12 mouse cellular contexts compared by ENCODE assay signal in genomic region chr5:20582995-20583435, GRCm38 (mm10).
A peak's percentile ranks its signal among the peaks of the same experiment; 100 is the strongest.
DNase-seq lines count a peak whose midpoint lies in the region; ATAC-seq and TF ChIP-seq lines count a peak whose summit lies in the region.
"Had no signal": no experiment of that assay in that cellular context is flagged by ENCODE, and none has a peak within 500 bp of the region (broad histone marks: within the 10 kb centered on the region; RNA-seq: fewer than 3 reads in every experiment).

No protein-coding gene starts in this region.

- no peak overlapping the region for H3K27ac ChIP-seq in heart, embryonic 11.5 days (ENCODE audit: low read depth, low read length)
- H3K27ac ChIP-seq in hindbrain, embryonic 14.5 days: peak overlapping the region; percentile 70
- H3K27ac ChIP-seq in midbrain, embryonic 14.5 days (replicated peaks; ENCODE audit: low read depth, low read length): peak overlapping the region; percentile 60
- H3K27ac ChIP-seq: limb, embryonic 13.5 days had no signal

- H3K27me3 ChIP-seq in heart, embryonic 11.5 days (ENCODE audit: control insufficient read depth, insufficient read depth, low read length): no peaks in the 10 kb centered on the region
- no peaks in the 10 kb centered on the region for H3K27me3 ChIP-seq in hindbrain, embryonic 14.5 days (ENCODE audit: control insufficient read depth, insufficient read depth, low read length)
- no peaks in the 10 kb centered on the region for H3K27me3 ChIP-seq in midbrain, embryonic 14.5 days (ENCODE audit: control insufficient read depth, insufficient read depth, low read length)
- H3K27me3 ChIP-seq: limb, embryonic 13.5 days had no signal

- peak overlapping the region; percentile 22; the same call in 1 of the 2 replicates for H3K4me2 ChIP-seq in heart, embryonic 11.5 days
- peak overlapping the region; percentile 23 for H3K4me2 ChIP-seq in hindbrain, embryonic 14.5 days (replicated peaks)
- H3K4me2 ChIP-seq in midbrain, embryonic 14.5 days (ENCODE audit: low read length): peak overlapping the region; percentile 21; the same call in 1 of the 2 replicates
- H3K4me2 ChIP-seq: limb, embryonic 13.5 days had no signal

- 26% methylated on average over 10 of the region's 10 CpGs for WGBS in heart, embryonic 11.5 days (ENCODE audit: insufficient replicate concordance)
- WGBS in hindbrain, embryonic 14.5 days: 28% methylated on average over 10 of the region's 10 CpGs
- 28% methylated on average over 10 of the region's 10 CpGs for WGBS in midbrain, embryonic 14.5 days

- no peaks in the 10 kb centered on the region for H3K9me3 ChIP-seq in heart, embryonic 11.5 days (replicated peaks; ENCODE audit: control insufficient read depth, low read length)
- no peaks in the 10 kb centered on the region for H3K9me3 ChIP-seq in hindbrain, embryonic 14.5 days (ENCODE audit: control insufficient read depth, low read length)
- H3K9me3 ChIP-seq in midbrain, embryonic 14.5 days (ENCODE audit: control insufficient read depth, low read length): no peaks in the 10 kb centered on the region
- H3K9me3 ChIP-seq: limb, embryonic 13.5 days had no signal

- H3K36me3 ChIP-seq in heart, embryonic 11.5 days (ENCODE audit: control insufficient read depth, insufficient read depth, low read length): no peaks in the 10 kb centered on the region
- no peaks in the 10 kb centered on the region for H3K36me3 ChIP-seq in hindbrain, embryonic 14.5 days (replicated peaks; ENCODE audit: control insufficient read depth, insufficient read depth)
- H3K36me3 ChIP-seq in midbrain, embryonic 14.5 days (ENCODE audit: control insufficient read depth, insufficient read depth, low read length): no peaks in the 10 kb centered on the region
- H3K36me3 ChIP-seq: limb, embryonic 13.5 days had no signal

- DNase-seq in heart, postnatal 25 days (ENCODE audit: low spot score): no peak
- peak; percentile 81 for DNase-seq in brain, embryonic 14.5 days (ENCODE audit: low read depth)
- DNase-seq in hindbrain, embryonic 14.5 days (ENCODE audit: low spot score): peak; percentile 61
- peak; percentile 68 for DNase-seq in midbrain, embryonic 14.5 days
- DNase-seq in lung, postnatal 14 days: no peak
- no peak for DNase-seq in cerebellum, adult 18-20 months
- DNase-seq: kidney, adult 2 months; lung, postnatal 4 days; thymus, adult 18-20 months had no signal

- no peak overlapping the region for H3K4me3 ChIP-seq in heart, embryonic 11.5 days (ENCODE audit: low read depth, low read length)
- H3K4me3 ChIP-seq in hindbrain, embryonic 14.5 days (replicated peaks; ENCODE audit: low read length): no peak overlapping the region
- no peak overlapping the region for H3K4me3 ChIP-seq in midbrain, embryonic 14.5 days (replicated peaks; ENCODE audit: low read depth, low read length)
- H3K4me3 ChIP-seq: limb, embryonic 13.5 days had no signal

- TF ChIP-seq POLR2A in brain, embryonic 14.5 days (IDR thresholded peaks at IDR 0.05; ENCODE audit: borderline replicate concordance, extremely low read depth, insufficient read depth, insufficient read length, poor library complexity, severe bottlenecking): no peak

- TF ChIP-seq CTCF in brain, embryonic 14.5 days (IDR thresholded peaks at IDR 0.05; ENCODE audit: borderline replicate concordance, extremely low read depth, insufficient read depth, insufficient read length): no peak

- no peaks in the 10 kb centered on the region for H3K4me1 ChIP-seq in heart, embryonic 11.5 days (ENCODE audit: control insufficient read depth, insufficient read depth, low read length)
- H3K4me1 ChIP-seq in hindbrain, embryonic 14.5 days (replicated peaks; ENCODE audit: control insufficient read depth, insufficient read depth, low read length): peaks cover 10% of the 10 kb centered on the region
- H3K4me1 ChIP-seq in midbrain, embryonic 14.5 days (ENCODE audit: control insufficient read depth, insufficient read depth, low read length): peaks cover 13% of the 10 kb centered on the region; the same call in 1 of the 2 replicates
- H3K4me1 ChIP-seq: limb, embryonic 13.5 days had no signal

- no peak overlapping the region for H3K9ac ChIP-seq in heart, embryonic 11.5 days (ENCODE audit: low read depth, low read length)
- no peak overlapping the region for H3K9ac ChIP-seq in hindbrain, embryonic 14.5 days
- no peak overlapping the region for H3K9ac ChIP-seq in midbrain, embryonic 14.5 days (replicated peaks; ENCODE audit: low read length)
- H3K9ac ChIP-seq: limb, embryonic 13.5 days had no signal

- ATAC-seq in heart, embryonic 11.5 days (replicated peaks; ENCODE audit: insufficient number of reproducible peaks, low FRiP score, low TSS enrichment): no peak
- peak; percentile 80 for ATAC-seq in hindbrain, embryonic 14.5 days (ENCODE audit: low FRiP score)
- peak; percentile 74; the same call in 1 of the 2 replicates for ATAC-seq in midbrain, embryonic 14.5 days (ENCODE audit: low FRiP score, low TSS enrichment)
- ATAC-seq in megakaryocyte, adult 5-6 weeks (ENCODE audit: poor library complexity, severe bottlenecking): no peak

- intact Hi-C loops in heart, postnatal 25 days (cut with DNase I): no loop called here

Comparison
In these comparisons a context has a peak if more than half of its experiments do, and no peak if none do; other contexts are left out.
1. ATAC-seq: peak in hindbrain, embryonic 14.5 days (single experiment) and midbrain, embryonic 14.5 days (single experiment); none in heart, embryonic 11.5 days (single experiment) and megakaryocyte, adult 5-6 weeks (single experiment).
2. DNase-seq: peak in brain, embryonic 14.5 days (single experiment), hindbrain, embryonic 14.5 days (single experiment) and midbrain, embryonic 14.5 days (single experiment); none in heart, postnatal 25 days (single experiment), lung, postnatal 14 days (single experiment) and cerebellum, adult 18-20 months (0 of 2).
3. Peak in every context shown above with its lines, with median percentiles within 50 percentile points of each other: H3K4me2 ChIP-seq.